In the genomic region with DNA sequence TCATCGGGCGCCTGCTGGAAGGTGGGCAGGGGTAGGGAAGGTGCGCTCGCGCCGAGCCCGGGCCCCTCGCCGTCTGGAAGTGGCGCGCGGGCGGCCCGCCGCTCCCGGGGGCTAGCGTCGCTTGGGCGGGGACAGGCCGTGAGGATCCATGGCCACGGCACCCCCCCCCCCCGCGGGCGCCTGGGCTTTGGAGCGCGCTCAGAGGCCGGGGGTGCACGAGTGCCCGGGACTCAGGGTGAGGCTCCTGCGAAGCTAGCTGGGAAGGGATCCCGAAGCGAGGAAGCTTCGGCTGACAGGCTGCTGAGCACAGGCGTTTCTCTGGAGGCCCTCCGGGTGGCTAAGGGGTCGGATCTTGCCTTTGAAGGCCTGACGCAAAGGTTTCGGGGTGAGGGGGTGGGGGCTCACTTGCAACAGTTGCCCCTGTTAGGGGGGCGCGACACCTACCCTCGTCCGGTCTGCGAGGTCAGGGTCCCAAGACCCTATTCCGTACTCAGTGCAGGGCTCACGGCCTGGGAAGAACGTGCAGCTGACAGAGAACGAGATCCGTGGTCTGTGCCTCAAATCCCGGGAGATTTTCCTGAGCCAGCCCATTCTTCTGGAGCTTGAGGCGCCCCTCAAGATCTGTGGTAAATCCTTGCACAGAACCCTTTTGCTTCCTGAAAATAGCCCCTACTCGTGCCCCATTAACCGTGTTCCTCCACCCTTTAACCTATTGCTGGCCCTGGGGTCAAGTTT, we compare ENCODE assay signal across 8 mouse cellular contexts. TPM values are rescaled to one million over a fixed set of nuclear protein-coding genes. Genes with fewer than 3 reads are reported as not detected.
DNase-seq lines count a peak whose midpoint lies in the region; ATAC-seq and TF ChIP-seq lines count a peak whose summit lies in the region.

No protein-coding gene starts in this region.

- TF ChIP-seq CTCF in heart, adult 2 months (IDR thresholded peaks at IDR 0.05), result no peak
- no peak for TF ChIP-seq CTCF in embryonic fibroblast, embryonic 13.5 days (IDR thresholded peaks at IDR 0.05; ENCODE audit: borderline replicate concordance, insufficient read depth, low read length)

- H3K4me2 ChIP-seq in limb, embryonic 13.5 days (replicated peaks), result peak overlapping the region; percentile 98
- peak overlapping the region; percentile 97 for H3K4me2 ChIP-seq in stomach, embryonic 16.5 days (ENCODE audit: low read depth, low read length)

- peaks cover 12% of the 10 kb centered on the region for H3K36me3 ChIP-seq in heart, adult 2 months (ENCODE audit: control insufficient read depth, insufficient read depth, low read length)
- peaks cover 44% of the 10 kb centered on the region for H3K36me3 ChIP-seq in limb, embryonic 13.5 days
- peaks cover 24% of the 10 kb centered on the region; the same call in 1 of the 2 replicates for H3K36me3 ChIP-seq in stomach, embryonic 16.5 days (ENCODE audit: control insufficient read depth, insufficient read depth, low read length)

- ATAC-seq in CD4-positive, CD25-positive, alpha-beta regulatory T cell, adult 4 months, result peak; percentile 1
- no peak; the same call in 1 of the 2 replicates for ATAC-seq in limb, embryonic 13.5 days (ENCODE audit: low FRiP score, low read depth)
- ATAC-seq in stomach, embryonic 16.5 days (ENCODE audit: insufficient read depth, low FRiP score), result peak; percentile 48

- H3K9ac ChIP-seq in heart, adult 2 months (ENCODE audit: low read depth, low read length), result peak overlapping the region; percentile 99
- H3K9ac ChIP-seq in limb, embryonic 13.5 days, result peak overlapping the region; percentile 98
- peak overlapping the region; percentile 99 for H3K9ac ChIP-seq in stomach, embryonic 16.5 days (ENCODE audit: low read length)

- no peaks in the 10 kb centered on the region for H3K27me3 ChIP-seq in heart, adult 2 months (ENCODE audit: control insufficient read depth, insufficient read depth, low read length)
- H3K27me3 ChIP-seq in limb, embryonic 13.5 days, result no peaks in the 10 kb centered on the region
- no peaks in the 10 kb centered on the region for H3K27me3 ChIP-seq in stomach, embryonic 16.5 days (ENCODE audit: control insufficient read depth, insufficient read depth, low read length)

- TF ChIP-seq EP300 in heart, adult 2 months (IDR thresholded peaks at IDR 0.05; ENCODE audit: insufficient read depth, low read depth, low read length), result no peak

- H3K27ac ChIP-seq in heart, adult 2 months, result peak overlapping the region; percentile 96
- peak overlapping the region; percentile 76 for H3K27ac ChIP-seq in embryonic fibroblast, embryonic 13.5 days (ENCODE audit: insufficient read depth, low read length)
- peak overlapping the region; percentile 96 for H3K27ac ChIP-seq in limb, embryonic 13.5 days
- peak overlapping the region; percentile 96 for H3K27ac ChIP-seq in stomach, embryonic 16.5 days (ENCODE audit: low read length)

- no peaks in the 10 kb centered on the region for H3K9me3 ChIP-seq in limb, embryonic 13.5 days
- H3K9me3 ChIP-seq in stomach, embryonic 16.5 days (replicated peaks; ENCODE audit: control insufficient read depth, low read length), result no peaks in the 10 kb centered on the region

- peaks cover 10% of the 10 kb centered on the region for H3K4me1 ChIP-seq in heart, adult 2 months (ENCODE audit: control insufficient read depth, insufficient read depth, low read length)
- peaks cover 19% of the 10 kb centered on the region for H3K4me1 ChIP-seq in embryonic fibroblast, embryonic 13.5 days (ENCODE audit: control insufficient read depth, insufficient read depth, low read length)
- H3K4me1 ChIP-seq in limb, embryonic 13.5 days, result peaks cover 42% of the 10 kb centered on the region
- H3K4me1 ChIP-seq in stomach, embryonic 16.5 days (ENCODE audit: control insufficient read depth, insufficient read depth, low read length), result peaks cover 19% of the 10 kb centered on the region

- TF ChIP-seq POLR2A in heart, adult 2 months (IDR thresholded peaks at IDR 0.05; ENCODE audit: insufficient read depth, low read depth, low read length), result no peak
- TF ChIP-seq POLR2A in embryonic fibroblast, embryonic 13.5 days (IDR thresholded peaks at IDR 0.05; ENCODE audit: low read depth, low read length), result no peak

- intact Hi-C loops in heart, adult 2 months (cut with DNase I), result loop anchor here (1.0 kb wide), 2 partner anchors 9 to 22 kb away; a partner anchor contains a TSS

- peak in 1 of 2 experiments; percentile 45 for DNase-seq in heart, adult 2 months
- DNase-seq in heart, postnatal 4 days, result no peak
- no peak for DNase-seq in layer of hippocampus, adult 8-10 months (ENCODE audit: low spot score in 2 of 2)
- no peak for DNase-seq in right cerebral cortex, adult 18-20 months

- H3K4me3 ChIP-seq in heart, adult 2 months, result peak overlapping the region; percentile 98
- peak overlapping the region; percentile 94 for H3K4me3 ChIP-seq in embryonic fibroblast, embryonic 13.5 days (ENCODE audit: insufficient read depth, low read length)
- peak overlapping the region; percentile 92 for H3K4me3 ChIP-seq in limb, embryonic 13.5 days
- H3K4me3 ChIP-seq in stomach, embryonic 16.5 days (replicated peaks; ENCODE audit: low read length), result peak overlapping the region; percentile 93

- peaks cover 5% of the 10 kb centered on the region; the same call in 1 of the 2 replicates for H3K79me2 ChIP-seq in heart, adult 2 months (replicated peaks; ENCODE audit: control insufficient read depth, insufficient read depth, low read length)

- under 1% methylated on average over 46 of the region's 52 CpGs for WGBS in heart, adult 2 months
- under 1% methylated on average over 47 of the region's 52 CpGs for WGBS in limb, embryonic 13.5 days
- WGBS in stomach, embryonic 16.5 days, result under 1% methylated on average over 50 of the region's 52 CpGs

RNA-seq across cellular contexts. Expression of a gene that starts 0.6 kb away (rescaled TPM):
- 100 to 1,000 TPM; 272 to 313 TPM for total RNA-seq in heart, adult 2 months (2021)
- polyA plus RNA-seq in heart, adult 2 months (2012; rRNA removed), result 406 and 497 TPM in 2 replicates
- 100 to 1,000 TPM; 481 to 484 TPM for total RNA-seq in heart, postnatal 4 days (2021)
- polyA plus RNA-seq in CD4-positive, CD25-positive, alpha-beta regulatory T cell, adult 4 months (2017; shearing (Covaris generic)), result 100 to 1,000 TPM; 835 to 936 TPM
- polyA plus RNA-seq in embryonic fibroblast, embryonic 13.5 days (2011; ENCODE audit: insufficient read length, low read depth, missing spikeins), result 327 and 340 TPM in 2 replicates
- 817 and 858 TPM in 2 replicates for polyA plus RNA-seq in limb, embryonic 13.5 days (2015; fragmentation: Nextera tagmentation; extraction: Ambion mirVana)
- 727 and 779 TPM in 2 replicates for polyA plus RNA-seq in stomach, embryonic 16.5 days (2015; fragmentation: Nextera tagmentation; extraction: Ambion mirVana)
- 100 to 1,000 TPM; 255 to 271 (median 266) TPM for total RNA-seq in layer of hippocampus, adult 8-10 months (2022)

RNA-seq across cellular contexts. Expression of a gene that starts 1.3 kb away (rescaled TPM):
- total RNA-seq in heart, adult 2 months (2021), result 10 to 100 TPM; 12.4 to 14.4 TPM
- polyA plus RNA-seq in heart, adult 2 months (2012; rRNA removed), result 13.7 and 15.8 TPM in 2 replicates
- total RNA-seq in heart, postnatal 4 days (2021), result 1 to 10 TPM; 2.0 to 2.1 TPM
- 100 to 1,000 TPM; 594 to 924 TPM for polyA plus RNA-seq in CD4-positive, CD25-positive, alpha-beta regulatory T cell, adult 4 months (2017; shearing (Covaris generic))
- polyA plus RNA-seq in embryonic fibroblast, embryonic 13.5 days (2011; ENCODE audit: insufficient read length, low read depth, missing spikeins), result 0.25 and 0.42 TPM in 2 replicates
- polyA plus RNA-seq in limb, embryonic 13.5 days (2015; fragmentation: Nextera tagmentation; extraction: Ambion mirVana), result 1.3 and 2.7 TPM in 2 replicates
- polyA plus RNA-seq in stomach, embryonic 16.5 days (2015; fragmentation: Nextera tagmentation; extraction: Ambion mirVana), result 3.6 and 3.8 TPM in 2 replicates
- 1 to 10 TPM in 3 of 4 experiments, under 1 TPM in 1; 0.66 to 2.0 (median 1.4) TPM for total RNA-seq in layer of hippocampus, adult 8-10 months (2022)

RNA-seq across cellular contexts. Expression of a gene that starts 9.0 kb away (rescaled TPM):
- 1 to 10 TPM; 4.1 to 4.4 TPM for total RNA-seq in heart, adult 2 months (2021)
- 13.5 and 13.9 TPM in 2 replicates for polyA plus RNA-seq in heart, adult 2 months (2012; rRNA removed)
- total RNA-seq in heart, postnatal 4 days (2021), result 1 to 10 TPM; 8.3 to 8.4 TPM
- 10 to 100 TPM; 63.6 to 83.6 TPM for polyA plus RNA-seq in CD4-positive, CD25-positive, alpha-beta regulatory T cell, adult 4 months (2017; shearing (Covaris generic))
- 25.5 and 32.3 TPM in 2 replicates for polyA plus RNA-seq in embryonic fibroblast, embryonic 13.5 days (2011; ENCODE audit: insufficient read length, low read depth, missing spikeins)
- polyA plus RNA-seq in limb, embryonic 13.5 days (2015; fragmentation: Nextera tagmentation; extraction: Ambion mirVana), result 36.2 and 38.1 TPM in 2 replicates
- polyA plus RNA-seq in stomach, embryonic 16.5 days (2015; fragmentation: Nextera tagmentation; extraction: Ambion mirVana), result 26.2 and 26.7 TPM in 2 replicates
- total RNA-seq in layer of hippocampus, adult 8-10 months (2022), result 10 to 100 TPM in 2 of 4 experiments, 1 to 10 TPM in 2; 8.7 to 11.6 (median 9.7) TPM

RNA-seq across cellular contexts. Expression of a gene that starts 17.1 kb away (rescaled TPM):
- 10 to 100 TPM; 24.4 to 27.0 TPM for total RNA-seq in heart, adult 2 months (2021)
- 78.0 and 79.1 TPM in 2 replicates for polyA plus RNA-seq in heart, adult 2 months (2012; rRNA removed)
- total RNA-seq in heart, postnatal 4 days (2021), result 10 to 100 TPM; 46.7 to 49.0 TPM
- 10 to 100 TPM in 1 of 2 experiments, 1 to 10 TPM in 1; 9.4 to 11.9 TPM for polyA plus RNA-seq in CD4-positive, CD25-positive, alpha-beta regulatory T cell, adult 4 months (2017; shearing (Covaris generic))
- polyA plus RNA-seq in embryonic fibroblast, embryonic 13.5 days (2011; ENCODE audit: insufficient read length, low read depth, missing spikeins), result 3.3 and 4.4 TPM in 2 replicates
- polyA plus RNA-seq in limb, embryonic 13.5 days (2015; fragmentation: Nextera tagmentation; extraction: Ambion mirVana), result 2.2 and 2.5 TPM in 2 replicates
- 1.8 and 3.1 TPM in 2 replicates for polyA plus RNA-seq in stomach, embryonic 16.5 days (2015; fragmentation: Nextera tagmentation; extraction: Ambion mirVana)
- 10 to 100 TPM in 1 of 4 experiments, 1 to 10 TPM in 3; 6.3 to 10.1 (median 8.9) TPM for total RNA-seq in layer of hippocampus, adult 8-10 months (2022)

RNA-seq across cellular contexts. Expression of a gene that starts 21.6 kb away (rescaled TPM):
- 1 to 10 TPM in 1 of 2 experiments, under 1 TPM in 1; 0.55 to 1.0 TPM for total RNA-seq in heart, adult 2 months (2021)
- 2.8 and 5.4 TPM in 2 replicates for polyA plus RNA-seq in heart, adult 2 months (2012; rRNA removed)
- total RNA-seq in heart, postnatal 4 days (2021), result 1 to 10 TPM; 2.1 to 2.7 TPM
- polyA plus RNA-seq in CD4-positive, CD25-positive, alpha-beta regulatory T cell, adult 4 months (2017; shearing (Covaris generic)), result 10 to 100 TPM; 35.0 to 46.5 TPM
- polyA plus RNA-seq in embryonic fibroblast, embryonic 13.5 days (2011; ENCODE audit: insufficient read length, low read depth, missing spikeins), result 15.2 and 16.8 TPM in 2 replicates
- polyA plus RNA-seq in limb, embryonic 13.5 days (2015; fragmentation: Nextera tagmentation; extraction: Ambion mirVana), result 9.0 and 10.0 TPM in 2 replicates
- polyA plus RNA-seq in stomach, embryonic 16.5 days (2015; fragmentation: Nextera tagmentation; extraction: Ambion mirVana), result 5.3 and 6.3 TPM in 2 replicates
- total RNA-seq in layer of hippocampus, adult 8-10 months (2022), result 1 to 10 TPM in 3 of 4 experiments, under 1 TPM in 1; 0.70 to 3.3 (median 1.9) TPM

Comparison
In these comparisons a context has a peak if more than half of its experiments do, and no peak if none do; other contexts are left out.
1. RNA of a gene that starts 1.3 kb away (polyA plus RNA-seq): 594 to 924 TPM in CD4-positive, CD25-positive, alpha-beta regulatory T cell, adult 4 months; 13.7 to 15.8 TPM in heart, adult 2 months, 3.6 to 3.8 TPM in stomach, embryonic 16.5 days, 1.3 to 2.7 TPM in limb, embryonic 13.5 days and 0.25 to 0.42 TPM in embryonic fibroblast, embryonic 13.5 days; every median in the first group is over 10 times any median in the second.
2. Peak in every context shown above with its lines, with median percentiles within 50 percentile points of each other: H3K27ac ChIP-seq, H3K4me3 ChIP-seq and H3K9ac ChIP-seq.